Mouse (Mus musculus) spleen, adult 2 months (tissue): Measurements from ENCODE around the gene Senp5. TPM values are rescaled to one million over a fixed set of nuclear protein-coding genes. Genes with fewer than 3 reads are reported as not detected.

Experiments
- DNase-seq, 2 experiments: peaks; one replicate each; pipeline versions ENCODE4 v3.0.0 to v3.0.0-alpha.2; 2012 to 2021; ENCODE audit warnings: low spot score in 2 of 2, low read depth in 1 of 2
- H3K27ac ChIP-seq: fragments of 200-500 bp; 2 replicates; pipeline ENCODE4 v1.5.1; 2012; ENCODE audit warnings: low read length, inconsistent platforms; ENCODE audit not compliant: insufficient read depth
- H3K27me3 ChIP-seq: fragments of 200-500 bp; 2 replicates; pipeline ENCODE4 v1.6.1; 2012; ENCODE audit warnings: mild to moderate bottlenecking, moderate library complexity, low read length, inconsistent platforms; ENCODE audit not compliant: control insufficient read depth, insufficient read depth
- H3K36me3 ChIP-seq: fragments of 200-500 bp; 2 replicates; pipeline ENCODE4 v1.6.1; 2012; ENCODE audit warnings: mild to moderate bottlenecking, low read length, inconsistent platforms; ENCODE audit not compliant: control insufficient read depth, insufficient read depth
- H3K4me1 ChIP-seq: fragments of 200-500 bp; 2 replicates; pipeline ENCODE4 v1.6.1; 2011; ENCODE audit warnings: inconsistent platforms; ENCODE audit not compliant: control insufficient read depth, insufficient read depth, insufficient read length
- H3K4me3 ChIP-seq: fragments of 200-500 bp; 2 replicates; pipeline ENCODE4 v1.5.1; 2011; ENCODE audit warnings: mild to moderate bottlenecking, inconsistent platforms; ENCODE audit not compliant: insufficient read depth, insufficient read length; ENCODE audit errors: extremely low read depth
- CTCF ChIP-seq: fragments of 200-500 bp; IDR thresholded peaks from 2 replicates; pipeline ENCODE4 v1.5.1; 2011; ENCODE audit warnings: mild to moderate bottlenecking, inconsistent platforms; ENCODE audit not compliant: insufficient read depth, insufficient read length, insufficient replicate concordance; ENCODE audit errors: extremely low read depth
- POLR2A ChIP-seq: fragments of 200-500 bp; IDR thresholded peaks from 2 replicates; pipeline ENCODE4 v1.6.1; 2011; ENCODE audit warnings: low read depth, low read length, inconsistent platforms
- WGBS: fragments of 180-500 bp; shearing (Covaris S2); methylation state at CpG from one replicate; pipeline ENCODE4 v1.1.7; 2018; 5-methylcytosine and 5-hydroxymethylcytosine counted together
- polyA plus RNA-seq: library from polyadenylated mRNA; depleted of rRNA; stranded (reverse); fragments of >200 nt; gene quantifications from 2 replicates; pipeline ENCODE4 v1.2.3, GENCODE M21; 2012; rRNA removed

Gene Senp5
- polyA plus RNA-seq, result 2.6 and 3.0 TPM in 2 replicates

DNA sequence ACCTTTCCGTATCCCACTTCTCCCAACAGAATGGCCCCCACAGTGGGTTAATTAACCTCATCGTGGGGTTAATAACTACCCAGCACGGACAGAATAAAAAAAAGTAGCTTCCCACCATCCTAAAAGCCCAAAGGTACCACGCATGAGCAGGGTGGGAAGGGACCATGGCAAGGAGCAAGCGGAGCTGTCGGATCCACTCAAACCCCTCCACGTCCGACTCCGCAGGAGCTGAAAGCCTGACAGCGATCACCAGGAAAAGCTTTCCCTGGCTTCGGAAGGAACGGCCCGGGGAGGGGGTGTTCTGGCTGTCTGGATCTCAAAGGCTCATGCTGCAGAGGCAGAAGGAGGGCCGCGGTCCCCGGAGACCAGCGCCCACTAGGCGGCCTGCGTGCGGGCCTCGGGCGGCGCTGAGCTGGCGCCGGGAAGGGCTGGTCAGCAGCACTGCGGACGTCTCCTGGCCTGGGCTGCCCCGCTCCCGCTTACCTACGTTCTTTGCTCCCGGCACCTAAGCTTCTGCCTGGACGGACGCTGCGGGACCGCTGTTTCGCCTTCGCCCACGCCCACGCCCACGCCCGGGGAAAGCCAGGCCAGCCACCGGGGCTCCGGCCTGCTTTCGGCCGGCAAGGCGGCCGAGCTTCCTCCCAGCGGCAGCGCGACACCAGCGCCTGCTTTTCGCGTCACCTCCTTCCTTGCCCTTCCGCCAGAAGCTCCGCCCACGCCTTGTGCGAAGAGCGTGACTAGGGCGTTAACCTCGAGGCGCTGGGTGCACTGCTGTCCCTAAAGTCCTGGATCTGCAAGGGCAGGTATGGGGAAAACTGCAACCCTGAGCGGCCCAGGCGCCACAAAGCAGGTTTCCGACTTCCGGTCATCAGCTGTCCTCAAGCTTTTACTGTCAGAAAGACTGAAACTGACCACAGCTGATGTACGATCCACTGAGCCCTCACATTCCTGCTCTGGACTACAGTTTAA is at the start of gene Senp5:
Senp5 (minus strand) TSS at position 779 of the 969 bp plus-strand sequence.
- peak within 1 kb of the TSS; percentile 82 for H3K4me3 ChIP-seq
- under 1% methylated on average over 66 of the region's 66 CpGs for WGBS
- H3K36me3 ChIP-seq, result no peaks in the 10 kb centered on the region; the same call in 1 of the 2 replicates
- H3K27me3 ChIP-seq, result no peaks in the 10 kb centered on the region
- TF ChIP-seq POLR2A, result peak; percentile 58
- no peak for TF ChIP-seq CTCF
- H3K4me1 ChIP-seq, result peaks cover 4% of the 10 kb centered on the region; the same call in 1 of the 2 replicates
- peak; percentile 81 to 91 for DNase-seq
- H3K27ac ChIP-seq, result peak within 1 kb of the TSS; percentile 55; the same call in 1 of the 2 replicates

DNA sequence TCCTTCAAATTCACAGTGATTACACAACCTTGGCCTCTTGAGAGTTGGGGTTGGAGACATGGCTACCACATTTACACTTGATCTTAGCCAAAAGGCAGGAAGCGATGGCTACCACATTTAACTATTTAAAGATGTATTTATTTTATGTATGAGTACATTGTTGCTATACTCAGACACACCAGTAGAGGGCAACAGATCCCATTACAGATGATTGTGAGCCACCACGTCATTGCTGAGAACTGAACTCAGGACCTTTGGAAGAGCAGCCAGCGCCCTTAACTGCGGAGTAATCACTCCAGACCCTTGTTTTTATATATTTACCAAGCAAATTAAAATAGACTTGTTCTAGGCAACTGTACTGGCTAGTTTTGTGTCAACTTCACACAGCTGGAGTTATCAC is 39.3 kb upstream of the Senp5 start:
- 91% methylated on average over 4 of the region's 4 CpGs for WGBS
- Histone ChIP-seq H3K4me3 (no peak overlapping the region), H3K36me3 (peaks cover 30% of the 10 kb centered on the region), H3K27ac (no peak overlapping the region), H3K4me1 (no peaks in the 10 kb centered on the region), H3K27me3 (no peaks in the 10 kb centered on the region)
- TF ChIP-seq CTCF, result no peak
- DNase-seq, result no peak

DNA sequence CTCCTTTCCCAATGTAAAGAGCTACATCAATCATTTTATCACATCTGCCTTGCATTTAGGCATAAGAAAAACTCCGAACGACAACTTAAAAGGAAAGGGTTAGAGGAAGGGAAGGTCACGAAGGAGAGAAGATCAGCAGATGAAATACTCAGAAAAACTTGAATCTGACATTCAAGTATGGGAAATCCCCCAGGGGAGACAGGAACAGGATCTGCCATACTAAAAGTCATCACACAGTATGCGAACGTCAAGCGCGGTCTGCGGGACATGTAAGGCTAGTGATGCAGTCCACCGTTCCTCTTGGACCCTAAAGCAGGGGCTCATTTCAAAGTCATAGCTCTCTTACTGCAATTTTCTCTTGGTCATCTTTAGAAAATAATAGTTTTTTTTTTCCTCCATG is 16.6 kb upstream of the Senp5 start:
- TF ChIP-seq CTCF (no peak), POLR2A (no peak)
- Histone ChIP-seq H3K27me3 (no peaks in the 10 kb centered on the region), H3K4me1 (no peaks in the 10 kb centered on the region), H3K36me3 (peaks cover 46% of the 10 kb centered on the region), H3K4me3 (no peak overlapping the region), H3K27ac (no peak overlapping the region)
- no peak for DNase-seq
- WGBS, result 92% methylated on average over 9 of the region's 9 CpGs

DNA sequence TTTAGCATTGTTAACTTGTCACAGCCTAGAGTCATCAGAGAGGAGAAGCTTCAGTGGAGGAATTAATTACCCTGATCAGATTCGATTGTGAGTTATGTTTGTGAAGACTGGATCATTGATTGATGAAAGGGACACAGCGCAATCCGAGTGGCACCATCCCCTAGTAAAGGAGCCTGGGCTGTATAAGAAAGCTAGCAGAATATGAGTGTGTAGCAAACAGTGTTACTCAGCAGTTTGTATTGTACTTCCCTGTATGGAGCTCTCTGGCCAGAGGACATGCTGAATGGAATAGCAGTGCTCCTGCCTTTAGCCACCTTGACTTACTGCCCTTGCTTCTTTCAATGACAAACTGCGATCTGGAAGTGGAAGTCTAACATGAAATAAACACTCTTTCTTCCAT is 7.2 kb upstream of the Senp5 start:
- DNase-seq, result no peak
- Histone ChIP-seq H3K4me3 (no peak overlapping the region), H3K27ac (no peak overlapping the region), H3K27me3 (no peaks in the 10 kb centered on the region), H3K4me1 (no peaks in the 10 kb centered on the region), H3K36me3 (peaks cover 1% of the 10 kb centered on the region; the same call in 1 of the 2 replicates)
- TF ChIP-seq POLR2A, result no peak
- TF ChIP-seq CTCF, result no peak
- 79% methylated on average over 4 of the region's 4 CpGs for WGBS

DNA sequence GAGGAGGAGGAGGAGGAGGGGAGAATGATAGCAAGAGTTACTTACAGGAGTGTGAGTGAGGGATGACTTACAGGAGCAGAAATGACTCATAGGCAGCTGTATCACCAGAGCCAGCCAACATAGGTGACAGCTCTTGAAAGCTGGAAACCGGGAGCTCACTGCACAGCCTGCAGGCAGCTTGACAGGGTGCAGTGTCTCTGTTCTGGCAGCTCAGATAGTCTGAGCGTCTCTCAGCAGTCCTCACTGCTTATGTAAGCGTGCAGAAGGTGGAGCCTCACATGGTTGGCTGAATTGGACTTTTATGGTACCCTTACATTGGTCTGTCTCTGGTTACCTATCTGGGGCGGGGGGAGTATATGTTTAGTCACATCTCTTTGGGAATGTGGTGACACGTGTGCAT is 6.8 kb upstream of the Senp5 start:
- H3K4me1 ChIP-seq, result no peaks in the 10 kb centered on the region
- H3K27ac ChIP-seq, result no peak overlapping the region
- TF ChIP-seq CTCF (no peak), POLR2A (no peak)
- 45% methylated on average over 5 of the region's 5 CpGs for WGBS
- no peaks in the 10 kb centered on the region for H3K27me3 ChIP-seq
- H3K36me3 ChIP-seq, result peaks cover 1% of the 10 kb centered on the region; the same call in 1 of the 2 replicates
- no peak for DNase-seq
- H3K4me3 ChIP-seq, result no peak overlapping the region

DNA sequence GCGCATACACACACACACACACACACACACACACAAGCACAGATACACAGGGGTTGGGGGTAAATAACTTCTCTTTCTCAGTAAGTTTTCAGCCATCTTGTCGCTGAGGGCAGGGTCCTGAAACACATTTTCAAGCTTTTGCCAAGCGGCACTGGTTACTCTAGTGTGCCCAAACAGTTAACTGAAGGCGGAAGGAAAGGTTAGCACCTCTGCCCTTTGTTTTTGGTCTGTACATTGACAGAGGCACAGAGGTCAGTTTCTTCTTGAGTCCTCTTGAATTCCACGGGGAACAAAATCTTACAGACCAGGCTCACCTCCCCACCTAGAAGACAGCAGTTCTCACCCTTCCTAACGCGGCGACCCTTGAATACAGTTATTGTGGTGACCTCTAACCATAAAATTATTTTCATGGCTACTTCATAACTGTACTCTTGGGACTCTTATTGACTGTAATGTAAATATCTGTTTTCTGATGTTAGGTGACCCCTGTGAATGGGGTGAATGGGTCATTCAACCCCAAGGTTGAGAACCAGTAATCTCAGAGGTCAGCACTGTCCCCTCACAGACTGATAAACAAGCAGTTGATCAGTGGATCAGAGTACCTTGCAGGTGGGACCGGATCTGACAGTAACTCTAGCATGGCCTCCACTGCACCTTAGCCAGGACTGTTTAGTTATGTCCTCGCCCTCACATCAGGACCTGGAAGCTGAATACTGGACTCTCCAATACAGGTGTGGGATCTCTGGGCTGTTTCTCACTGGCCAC is 5.6 kb upstream of the Senp5 start:
- no peak for TF ChIP-seq CTCF
- Histone ChIP-seq H3K36me3 (no peaks in the 10 kb centered on the region), H3K4me3 (no peak overlapping the region), H3K27ac (no peak overlapping the region), H3K27me3 (no peaks in the 10 kb centered on the region), H3K4me1 (no peaks in the 10 kb centered on the region)
- WGBS, result 84% methylated on average over 10 of the region's 10 CpGs
- no peak for DNase-seq
